In genomic region chr5:15934376-15935233, GRCm38 (mm10) we compare ENCODE assay signal across 7 mouse cellular contexts. TPM values are rescaled to one million over a fixed set of nuclear protein-coding genes. Genes with fewer than 3 reads are reported as not detected.
DNase-seq lines count a peak whose midpoint lies in the region; ATAC-seq lines count a peak whose summit lies in the region.

Cacna2d1 (plus strand) TSS chr5:15934691.

- peak; percentile 36 to 48 for DNase-seq in adrenal gland, postnatal 4 days (ENCODE audit: low spot score in 2 of 2)
- DNase-seq in embryo, embryonic 11 days, result peak; percentile 77
- DNase-seq in gastrocnemius, postnatal 36 days, result peak; percentile 50 to 68
- peak; percentile 87 for DNase-seq in intestine, embryonic 14.5 days (ENCODE audit: low spot score)
- peak; percentile 53 to 73 for DNase-seq in left cerebral cortex, postnatal 36 days (ENCODE audit: low spot score in 2 of 2)
- DNase-seq in midbrain, embryonic 10.5 days (ENCODE audit: low spot score), result peak; percentile 82
- DNase-seq in skeletal muscle tissue, adult 2 months (ENCODE audit: low read depth, low spot score), result peak; percentile 66

- ATAC-seq in intestine, embryonic 14.5 days (replicated peaks; ENCODE audit: low FRiP score, low TSS enrichment, low read depth), result peak; percentile 90

- peak within 1 kb of the TSS; percentile 82 for H3K9ac ChIP-seq in intestine, embryonic 14.5 days (ENCODE audit: low read length)

- WGBS in intestine, embryonic 14.5 days, result under 1% methylated on average over 69 of the region's 120 CpGs
- WGBS in midbrain, embryonic 10.5 days, result under 1% methylated on average over 109 of the region's 120 CpGs

- H3K4me3 ChIP-seq in intestine, embryonic 14.5 days (ENCODE audit: low read depth, low read length), result peak within 1 kb of the TSS; percentile 70
- peak within 1 kb of the TSS; percentile 62 for H3K4me3 ChIP-seq in midbrain, embryonic 10.5 days

- no peaks in the 10 kb centered on the region for H3K9me3 ChIP-seq in intestine, embryonic 14.5 days (ENCODE audit: control insufficient read depth, low read length)
- no peaks in the 10 kb centered on the region for H3K9me3 ChIP-seq in midbrain, embryonic 10.5 days (replicated peaks)

- no peaks in the 10 kb centered on the region for H3K36me3 ChIP-seq in intestine, embryonic 14.5 days (ENCODE audit: control insufficient read depth, insufficient read depth, low read length)
- H3K36me3 ChIP-seq in midbrain, embryonic 10.5 days, result no peaks in the 10 kb centered on the region

- H3K27ac ChIP-seq in intestine, embryonic 14.5 days (ENCODE audit: low read depth), result peak within 1 kb of the TSS; percentile 88
- peak within 1 kb of the TSS; percentile 85 for H3K27ac ChIP-seq in midbrain, embryonic 10.5 days (replicated peaks)

- intact Hi-C loops in gastrocnemius, postnatal 36 days (cut with DNase I), result no loop called here
- intact Hi-C loops in left cerebral cortex, postnatal 36 days (cut with DNase I), result loop anchor here (2.0 to 10.0 kb wide), 3 partner anchors 70 to 360 kb away; no protein-coding TSS in a partner anchor

- H3K27me3 ChIP-seq in intestine, embryonic 14.5 days (replicated peaks; ENCODE audit: control insufficient read depth, insufficient read depth, low read length), result peaks cover 9% of the 10 kb centered on the region; the same call in 1 of the 2 replicates
- H3K27me3 ChIP-seq in midbrain, embryonic 10.5 days (ENCODE audit: low read depth, poor library complexity, severe bottlenecking), result peaks cover 100% of the 10 kb centered on the region

- H3K4me1 ChIP-seq in intestine, embryonic 14.5 days (replicated peaks; ENCODE audit: control insufficient read depth, insufficient read depth, low read length), result 0 out of 2 replicates have a peak, but pooled peaks cover 3% of the 10 kb centered on the region
- peaks cover 23% of the 10 kb centered on the region for H3K4me1 ChIP-seq in midbrain, embryonic 10.5 days

- peak within 1 kb of the TSS; percentile 74 for H3K4me2 ChIP-seq in intestine, embryonic 14.5 days (ENCODE audit: low read length)

RNA-seq across cellular contexts. Expression of gene Cacna2d1, which starts in this region (rescaled TPM):
- total RNA-seq in adrenal gland, postnatal 4 days (2021), result 10 to 100 TPM; 97.8 to 98.8 TPM
- 100 to 1,000 TPM; 267 to 304 TPM for total RNA-seq in gastrocnemius, postnatal 36 days (2021)
- 21.7 and 23.7 TPM in 2 replicates for polyA plus RNA-seq in intestine, embryonic 14.5 days (2014; fragmentation: Nextera tagmentation; extraction: Ambion mirVana)
- 100 to 1,000 TPM; 187 to 210 TPM for total RNA-seq in left cerebral cortex, postnatal 36 days (2021)
- 5.9 and 11.6 TPM in 2 replicates for polyA plus RNA-seq in midbrain, embryonic 10.5 days (2016; fragmentation: Nextera tagmentation; extraction: Ambion mirVana)

Comparison
In these comparisons a context has a peak if more than half of its experiments do, and no peak if none do; other contexts are left out.
1. Peak in every context shown above with its lines: DNase-seq, ATAC-seq, H3K4me3 ChIP-seq and H3K27ac ChIP-seq.